Comparison of ENCODE assay signal across 28 mouse cellular contexts in genomic region chr13:53200121-53200520, GRCm38 (mm10).
DNase-seq lines count a peak whose midpoint lies in the region; ATAC-seq and TF ChIP-seq lines count a peak whose summit lies in the region.
"Had no signal": no experiment of that assay in that cellular context is flagged by ENCODE, and none has a peak within 500 bp of the region (broad histone marks: within the 10 kb centered on the region; RNA-seq: fewer than 3 reads in every experiment).

No protein-coding gene starts in this region.

- ATAC-seq in forebrain, embryonic 14.5 days, result no peak
- ATAC-seq in forebrain, embryonic 11.5 days (replicated peaks; ENCODE audit: low FRiP score), result no peak
- ATAC-seq in midbrain, embryonic 14.5 days (ENCODE audit: low FRiP score, low TSS enrichment), result no peak
- ATAC-seq: forebrain, embryonic 13.5 days; hindbrain, embryonic 16.5 days; inflammation-experienced regulatory T-cells, adult 6 months; Patski had no signal

- peak; percentile 50 for DNase-seq in forebrain, embryonic 14.5 days (ENCODE audit: low spot score)
- DNase-seq in forebrain, embryonic 11.5 days (ENCODE audit: low spot score), result no peak
- peak; percentile 19 to 57 for DNase-seq in layer of hippocampus, adult 2 months (ENCODE audit: low spot score in 2 of 2)
- no peak for DNase-seq in layer of hippocampus, postnatal 25 days (ENCODE audit: extremely low spot score in 1 of 2, low spot score in 1 of 2)
- peak; percentile 31 for DNase-seq in midbrain, embryonic 14.5 days
- no peak for DNase-seq in midbrain, embryonic 10.5 days (ENCODE audit: low spot score)
- peak; percentile 39 for DNase-seq in brain, adult 2 months (ENCODE audit: low read depth, low spot score)
- no peak for DNase-seq in Muller cell, postnatal 12 days (ENCODE audit: inconsistent ontology term)
- DNase-seq: adrenal gland, postnatal 10 days; adrenal gland, postnatal 36 days; cerebellum, adult 11-12 months; cerebellum, adult 8-10 months; cerebellum, postnatal 10 days; cerebellum, postnatal 36 days; embryo, embryonic 11 days; gastrocnemius, postnatal 10 days; gastrocnemius, postnatal 36 days; heart, adult 2 months had no signal

- H3K27me3 ChIP-seq in forebrain, embryonic 14.5 days (replicated peaks; ENCODE audit: control insufficient read depth, insufficient read depth, low read length), result no peaks in the 10 kb centered on the region
- no peaks in the 10 kb centered on the region for H3K27me3 ChIP-seq in forebrain, embryonic 11.5 days (ENCODE audit: control insufficient read depth, insufficient read depth, low read length)
- no peaks in the 10 kb centered on the region for H3K27me3 ChIP-seq in midbrain, embryonic 14.5 days (ENCODE audit: control insufficient read depth, insufficient read depth, low read length)
- H3K27me3 ChIP-seq in midbrain, embryonic 10.5 days (ENCODE audit: low read depth, poor library complexity, severe bottlenecking), result no peaks in the 10 kb centered on the region
- H3K27me3 ChIP-seq: embryonic facial prominence, embryonic 13.5 days; forebrain, embryonic 13.5 days; heart, embryonic 13.5 days; hindbrain, embryonic 13.5 days had no signal

- no peak overlapping the region for H3K27ac ChIP-seq in forebrain, embryonic 14.5 days (ENCODE audit: low read depth, low read length)
- no peak overlapping the region for H3K27ac ChIP-seq in forebrain, embryonic 11.5 days (ENCODE audit: low read depth, low read length)
- H3K27ac ChIP-seq in layer of hippocampus, adult 2 months, result no peak overlapping the region
- H3K27ac ChIP-seq in midbrain, embryonic 14.5 days (replicated peaks; ENCODE audit: low read depth, low read length), result no peak overlapping the region
- H3K27ac ChIP-seq in midbrain, embryonic 10.5 days (replicated peaks), result no peak overlapping the region
- H3K27ac ChIP-seq: forebrain, embryonic 13.5 days; heart, adult 2 months; heart, embryonic 13.5 days; hindbrain, embryonic 13.5 days had no signal

- H3K4me2 ChIP-seq in forebrain, embryonic 14.5 days (ENCODE audit: low read length), result no peak overlapping the region
- H3K4me2 ChIP-seq in forebrain, embryonic 11.5 days (ENCODE audit: low read depth, low read length, severe bottlenecking), result no peak overlapping the region
- no peak overlapping the region for H3K4me2 ChIP-seq in midbrain, embryonic 14.5 days (ENCODE audit: low read length)
- H3K4me2 ChIP-seq: embryonic facial prominence, embryonic 13.5 days; forebrain, embryonic 13.5 days; heart, embryonic 13.5 days; hindbrain, embryonic 13.5 days had no signal

- no peak for TF ChIP-seq CTCF in layer of hippocampus, adult 2 months (conservative IDR thresholded peaks at IDR 0.05)

- H3K9ac ChIP-seq in forebrain, embryonic 14.5 days (ENCODE audit: low read length), result no peak overlapping the region
- no peak overlapping the region for H3K9ac ChIP-seq in forebrain, embryonic 11.5 days (ENCODE audit: low read length)
- H3K9ac ChIP-seq in midbrain, embryonic 14.5 days (replicated peaks; ENCODE audit: low read length), result no peak overlapping the region
- H3K9ac ChIP-seq: embryonic facial prominence, embryonic 13.5 days; forebrain, embryonic 13.5 days; heart, embryonic 13.5 days; hindbrain, embryonic 13.5 days had no signal

- no peaks in the 10 kb centered on the region for H3K36me3 ChIP-seq in forebrain, embryonic 14.5 days (ENCODE audit: control insufficient read depth, insufficient read depth, low read length)
- H3K36me3 ChIP-seq in forebrain, embryonic 11.5 days (ENCODE audit: control insufficient read depth, insufficient read depth, low read length), result no peaks in the 10 kb centered on the region
- no peaks in the 10 kb centered on the region for H3K36me3 ChIP-seq in midbrain, embryonic 14.5 days (ENCODE audit: control insufficient read depth, insufficient read depth, low read length)
- no peaks in the 10 kb centered on the region for H3K36me3 ChIP-seq in midbrain, embryonic 10.5 days
- H3K36me3 ChIP-seq: embryonic facial prominence, embryonic 13.5 days; heart, embryonic 10.5 days; heart, embryonic 13.5 days; hindbrain, embryonic 13.5 days had no signal

- H3K4me1 ChIP-seq in forebrain, embryonic 14.5 days (ENCODE audit: control insufficient read depth, insufficient read depth, low read length), result peaks cover 14% of the 10 kb centered on the region
- peaks cover 14% of the 10 kb centered on the region for H3K4me1 ChIP-seq in forebrain, embryonic 11.5 days (replicated peaks; ENCODE audit: control insufficient read depth, insufficient read depth, low read length)
- H3K4me1 ChIP-seq in midbrain, embryonic 14.5 days (ENCODE audit: control insufficient read depth, insufficient read depth, low read length), result peaks cover 5% of the 10 kb centered on the region; the same call in 1 of the 2 replicates
- H3K4me1 ChIP-seq in midbrain, embryonic 10.5 days, result peaks cover 39% of the 10 kb centered on the region

- H3K9me3 ChIP-seq in forebrain, embryonic 14.5 days (replicated peaks; ENCODE audit: control insufficient read depth, low read length), result no peaks in the 10 kb centered on the region
- no peaks in the 10 kb centered on the region for H3K9me3 ChIP-seq in forebrain, embryonic 11.5 days (ENCODE audit: control insufficient read depth, low read length)
- H3K9me3 ChIP-seq in midbrain, embryonic 14.5 days (ENCODE audit: control insufficient read depth, low read length), result no peaks in the 10 kb centered on the region
- no peaks in the 10 kb centered on the region for H3K9me3 ChIP-seq in midbrain, embryonic 10.5 days (replicated peaks)
- H3K9me3 ChIP-seq: embryonic facial prominence, embryonic 10.5 days; embryonic facial prominence, embryonic 13.5 days; forebrain, embryonic 13.5 days; heart, embryonic 10.5 days; heart, embryonic 13.5 days; hindbrain, embryonic 13.5 days had no signal

- no peak overlapping the region for H3K4me3 ChIP-seq in forebrain, embryonic 14.5 days (ENCODE audit: low read depth, low read length)
- H3K4me3 ChIP-seq in forebrain, embryonic 11.5 days (ENCODE audit: low read depth, low read length), result no peak overlapping the region
- no peak overlapping the region for H3K4me3 ChIP-seq in layer of hippocampus, adult 2 months
- H3K4me3 ChIP-seq in midbrain, embryonic 14.5 days (replicated peaks; ENCODE audit: low read depth, low read length), result no peak overlapping the region
- H3K4me3 ChIP-seq in midbrain, embryonic 10.5 days, result no peak overlapping the region
- H3K4me3 ChIP-seq: embryonic facial prominence, embryonic 10.5 days; embryonic facial prominence, embryonic 13.5 days; erythroblast, embryonic 14.5 days; forebrain, embryonic 13.5 days; heart, adult 2 months; heart, embryonic 10.5 days; heart, embryonic 13.5 days; hindbrain, embryonic 13.5 days had no signal

- whole genome bisulfite sequencing in forebrain, embryonic 14.5 days, result 75% methylated on average over 4 of the region's 4 CpGs
- WGBS in forebrain, embryonic 11.5 days, result 85% methylated on average over 4 of the region's 4 CpGs
- WGBS in midbrain, embryonic 14.5 days, result 70% methylated on average over 4 of the region's 4 CpGs
- 94% methylated on average over 4 of the region's 4 CpGs for WGBS in midbrain, embryonic 10.5 days

Comparison
In these comparisons a context has a peak if more than half of its experiments do, and no peak if none do; other contexts are left out.
1. DNase-seq: peak in forebrain, embryonic 14.5 days (single experiment), layer of hippocampus, adult 2 months (2 of 2), midbrain, embryonic 14.5 days (single experiment) and brain, adult 2 months (single experiment); none in forebrain, embryonic 11.5 days (single experiment), layer of hippocampus, postnatal 25 days (0 of 2), midbrain, embryonic 10.5 days (single experiment) and Muller cell, postnatal 12 days (single experiment).